Mouse (Mus musculus) lung, postnatal 4 days (tissue): ENCODE measurements at regions not wholly inside any gene's neighbourhood (a gene's known extent, or its start where the extent isn't known, plus 50 kb on each side); places are given as distances from the start of the nearest gene placed in this dataset.

Source experiments
- DNase-seq, 2 experiments: peaks; one replicate each; pipeline ENCODE4 v3.0.0; 2021

- no peak for DNase-seq
These were observed 1935.3 kb upstream of the Lrrc6 start for GRCm38 (mm10) chr15:68435961-68436360.

- DNase-seq = no peak
These were observed 1930.5 kb upstream of the Lrrc6 start for GRCm38 (mm10) chr15:68431251-68431650.

DNA sequence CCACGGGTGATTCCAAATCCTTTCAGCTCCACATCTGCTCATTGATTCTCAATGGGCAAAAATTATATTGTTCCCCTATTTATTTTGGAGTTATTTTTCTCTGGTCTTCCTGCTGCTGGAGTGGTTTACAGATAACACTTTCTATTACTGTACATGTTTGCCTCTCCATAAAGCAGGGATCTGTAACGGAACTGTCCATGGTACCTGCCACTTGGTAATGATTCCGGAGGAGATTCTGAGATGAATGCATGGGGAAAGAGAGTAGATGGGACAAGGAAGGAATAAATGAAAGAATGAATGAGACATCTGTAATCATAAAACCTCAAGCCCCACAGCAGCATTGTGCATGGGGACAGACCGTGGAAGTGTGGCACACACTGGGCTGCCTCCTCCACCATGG lies 1929.8 kb upstream of the Lrrc6 start:
- DNase-seq = peak in 1 of 2 experiments; percentile 11

- peak in 1 of 2 experiments; percentile 42 for DNase-seq
These were observed 1927.9 kb upstream of the Lrrc6 start for GRCm38 (mm10) chr15:68428444-68429228.

GRCm38 (mm10) chr15:68417142-68417541 lies 1916.4 kb upstream of the Lrrc6 start:
- no peak for DNase-seq

DNA sequence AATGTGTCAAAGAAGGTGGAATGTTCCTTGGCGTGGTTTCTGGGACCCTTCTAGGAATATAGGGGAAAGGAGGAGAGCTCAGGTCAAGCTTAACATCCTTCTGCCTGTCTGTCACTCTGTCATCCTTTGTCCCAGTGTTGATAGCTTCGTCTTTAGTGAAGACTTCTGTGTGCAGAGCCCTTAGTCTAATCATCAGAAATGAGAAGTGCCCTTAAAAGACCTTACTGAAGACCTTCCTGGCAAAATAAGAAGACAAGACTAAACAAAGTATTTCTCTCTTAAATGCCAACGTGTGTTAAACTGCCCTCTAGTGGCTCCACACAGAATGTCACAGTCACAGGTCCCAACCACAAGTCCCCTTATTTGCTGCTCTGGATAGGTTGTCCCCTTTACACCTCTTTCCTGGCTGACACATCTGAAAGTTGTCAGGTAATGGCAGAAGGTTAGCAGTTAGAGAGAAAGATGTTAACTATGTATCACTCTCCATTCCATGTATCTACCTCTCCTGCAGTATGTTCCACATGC lies 1914.8 kb upstream of the Lrrc6 start:
- DNase-seq = peak in 1 of 2 experiments; percentile 51

DNA sequence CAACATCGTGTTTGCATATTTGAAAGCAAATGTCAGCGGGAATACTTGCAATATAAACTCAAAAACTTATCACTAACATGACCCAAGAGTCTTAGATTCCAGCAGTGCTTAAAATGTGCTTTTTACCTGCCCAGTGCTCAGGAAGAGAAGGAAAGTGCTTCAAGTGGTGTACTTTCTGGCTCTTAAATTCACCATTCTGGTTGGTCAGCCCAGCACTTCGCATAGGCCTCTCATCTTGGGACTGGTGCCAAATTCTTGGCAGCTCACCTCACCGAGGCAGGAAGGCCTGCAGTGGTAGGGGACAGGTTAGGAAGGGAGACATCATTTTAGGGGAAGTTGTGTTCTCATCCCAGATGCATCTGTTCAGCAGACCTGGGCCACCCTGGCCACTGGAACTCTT lies 1913.3 kb upstream of the Lrrc6 start:
- DNase-seq = peak; percentile 51 to 69

- DNase-seq = no peak
These were observed 1912.0 kb upstream of the Lrrc6 start for GRCm38 (mm10) chr15:68412697-68413096.

- no peak for DNase-seq
These were observed 1911.4 kb upstream of the Lrrc6 start for GRCm38 (mm10) chr15:68412156-68412555.

- DNase-seq = no peak
These were observed 1902.9 kb upstream of the Lrrc6 start for GRCm38 (mm10) chr15:68403554-68404070.

DNA sequence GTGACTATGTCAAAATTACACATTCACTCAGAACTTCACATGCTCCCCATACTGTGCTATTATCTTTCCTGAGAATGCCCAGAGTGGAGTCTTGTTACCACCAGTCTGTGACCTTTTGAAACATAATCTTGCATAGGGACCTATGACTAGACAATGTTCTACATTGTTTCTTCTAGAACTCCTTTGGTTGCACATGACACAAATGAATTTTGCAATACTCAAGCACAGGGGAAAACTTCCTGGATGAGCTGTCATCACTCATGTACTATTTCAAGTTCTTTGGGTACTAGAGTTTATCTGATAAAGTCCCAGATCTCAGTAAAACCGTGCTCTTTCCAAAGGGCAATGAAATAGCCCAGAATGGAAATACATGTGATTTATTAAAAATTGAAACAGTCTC lies 1901.0 kb upstream of the Lrrc6 start:
- no peak for DNase-seq

DNA sequence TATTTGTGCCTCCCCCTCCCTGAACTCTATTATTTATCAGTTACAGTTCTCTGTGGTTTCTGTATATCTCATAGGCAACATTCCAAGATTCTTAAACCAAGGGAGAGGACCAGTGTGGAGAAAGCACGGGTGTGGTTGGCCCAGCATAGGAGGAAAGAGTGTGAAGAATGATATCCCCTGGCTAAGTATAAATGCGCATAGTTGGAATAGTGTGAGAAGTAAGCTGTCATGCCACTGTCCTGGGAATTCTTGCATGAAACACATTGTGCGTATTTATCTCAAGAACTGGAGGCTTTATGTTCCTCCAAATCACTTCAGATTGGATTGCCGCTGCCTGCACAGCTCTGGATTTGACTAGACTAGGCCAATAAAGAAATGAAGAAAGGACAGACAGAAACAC lies 1900.3 kb upstream of the Lrrc6 start:
- no peak for DNase-seq

DNA sequence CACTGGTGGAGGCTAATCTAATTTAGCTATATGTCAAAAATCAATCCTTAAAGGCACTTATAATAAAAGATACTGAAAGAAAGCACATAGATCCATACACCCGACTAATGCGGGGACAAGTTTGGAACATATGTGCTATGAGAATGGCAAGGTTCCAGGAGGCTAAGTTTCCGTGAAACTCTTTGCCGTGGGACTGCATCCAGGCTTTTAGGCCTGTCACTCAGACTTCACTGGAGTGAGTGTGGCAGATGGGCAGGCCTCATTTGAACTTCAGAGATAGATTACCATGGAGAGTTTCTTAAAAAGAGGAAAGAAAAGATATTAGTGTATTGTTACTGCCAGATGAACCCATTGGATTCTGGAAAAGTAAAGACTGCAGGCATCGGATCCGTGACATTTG lies 1895.9 kb upstream of the Lrrc6 start:
- no peak for DNase-seq

DNA sequence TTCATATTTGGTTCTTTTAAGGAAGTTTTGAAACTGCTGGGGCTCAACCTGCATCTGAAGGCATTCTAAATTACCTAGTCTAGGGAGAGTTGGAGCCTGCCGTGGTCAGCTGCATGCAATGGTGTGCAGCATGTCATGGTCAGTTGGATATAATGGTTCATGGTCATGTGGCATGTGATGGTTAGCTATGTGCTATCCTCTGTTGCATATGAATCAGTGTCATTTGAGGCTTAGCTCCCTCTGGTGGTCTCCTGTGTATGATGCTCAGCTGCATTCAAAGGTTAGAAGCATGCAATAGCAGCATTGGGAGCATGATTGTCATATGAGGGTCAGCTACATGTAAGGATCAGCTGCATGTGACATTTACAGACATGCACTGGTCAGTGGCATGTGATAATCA lies 1894.0 kb upstream of the Lrrc6 start:
- peak in 1 of 2 experiments; percentile 25 for DNase-seq

DNA sequence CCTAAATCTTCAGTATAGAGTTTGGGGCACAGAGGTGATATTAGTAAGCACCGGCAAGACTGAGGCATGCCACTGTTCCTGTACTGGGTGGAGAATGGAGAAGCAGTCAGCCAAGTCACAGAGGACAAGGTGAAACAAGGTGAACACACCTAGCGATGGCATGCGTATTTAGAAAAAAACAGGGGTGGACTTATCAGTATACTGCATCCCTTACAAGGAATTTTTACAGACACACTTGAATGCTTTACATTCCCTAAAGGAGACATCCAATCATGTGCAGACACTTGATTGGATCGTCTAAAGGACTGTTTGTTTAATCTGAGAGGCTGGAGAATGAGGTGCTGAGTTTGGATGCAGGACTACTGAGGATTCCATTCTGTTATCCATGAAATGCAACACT lies 1893.4 kb upstream of the Lrrc6 start:
- no peak for DNase-seq

GRCm38 (mm10) chr15:68391737-68392136 lies 1891.0 kb upstream of the Lrrc6 start:
- peak in 1 of 2 experiments; percentile 44 for DNase-seq

DNA sequence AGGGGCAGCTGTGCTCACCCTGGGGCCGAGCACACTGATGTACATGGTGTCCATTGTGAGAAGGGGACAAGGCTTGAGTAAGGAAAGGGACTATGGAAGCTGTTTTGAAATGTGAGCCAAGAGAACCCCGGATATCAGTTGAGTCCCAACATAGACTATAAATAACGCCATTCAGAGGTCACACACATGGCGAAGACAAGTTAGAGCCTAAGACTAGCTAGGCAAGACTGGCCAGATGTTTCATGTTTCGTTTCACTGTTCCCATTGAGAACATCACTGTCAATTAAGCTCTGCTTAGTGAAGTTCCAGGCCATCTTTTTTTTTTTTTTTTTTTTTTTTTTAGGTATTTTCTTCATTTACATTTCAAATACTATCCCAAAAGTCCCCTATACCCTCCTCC lies 1889.1 kb upstream of the Lrrc6 start:
- DNase-seq = no peak

- no peak for DNase-seq
These were observed 1886.8 kb upstream of the Lrrc6 start for GRCm38 (mm10) chr15:68387349-68388065.

- no peak for DNase-seq
These were observed 1884.0 kb upstream of the Lrrc6 start for GRCm38 (mm10) chr15:68384571-68385335.

- no peak for DNase-seq
These were observed 1874.5 kb upstream of the Lrrc6 start for GRCm38 (mm10) chr15:68375166-68375565.

DNA sequence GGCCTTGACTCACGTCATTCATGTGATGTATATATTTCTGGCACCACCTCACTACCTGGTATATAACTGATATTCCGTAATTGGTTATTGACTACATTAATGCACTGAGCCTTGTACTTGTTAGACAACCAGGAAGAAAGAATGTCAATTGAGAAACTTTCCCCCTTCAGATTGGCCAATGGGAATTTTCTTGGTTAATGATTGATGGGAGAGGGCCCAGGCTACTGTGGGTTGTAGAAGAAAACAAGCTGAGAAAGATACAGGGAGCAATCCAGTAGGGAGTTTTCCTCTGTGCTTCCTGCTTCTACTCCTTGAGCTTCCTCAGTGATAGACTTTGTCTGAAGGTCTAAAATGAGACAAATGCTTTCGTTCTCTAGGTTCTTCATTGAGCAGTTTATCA lies 1866.1 kb upstream of the Lrrc6 start:
- no peak for DNase-seq

DNA sequence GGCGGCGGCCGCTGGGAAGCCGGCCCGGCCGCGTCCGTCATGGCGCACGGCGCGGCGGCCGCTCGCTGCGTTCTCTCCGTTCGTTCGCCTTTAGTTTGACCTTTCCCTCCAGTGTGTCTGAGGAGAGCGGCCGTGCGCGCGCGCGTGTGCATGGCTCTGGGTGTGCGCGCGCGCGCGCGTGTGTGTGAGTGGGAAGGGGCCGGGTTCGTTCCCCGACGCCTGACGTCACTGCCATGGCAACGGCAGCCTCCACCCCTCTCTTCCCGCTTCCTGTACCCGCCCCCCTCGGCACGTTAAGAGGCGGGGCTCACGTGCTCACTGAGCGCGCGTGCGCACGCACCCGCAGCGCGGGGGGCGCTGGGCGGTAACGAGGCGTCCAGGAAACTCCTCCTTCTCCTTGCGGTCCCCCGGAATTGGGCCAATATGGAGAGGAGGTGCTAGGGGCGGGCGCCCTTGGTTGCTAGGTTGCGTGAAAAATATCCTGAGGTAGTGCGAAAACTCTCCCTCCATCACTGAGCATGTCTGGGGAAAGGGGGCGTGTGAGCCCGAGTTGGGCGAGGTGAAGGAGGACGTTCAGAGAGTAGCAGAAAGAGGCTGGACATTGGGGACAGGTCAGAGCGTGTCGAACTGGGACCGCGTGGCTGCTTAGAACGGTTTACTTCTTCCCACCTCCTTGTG lies 1862.5 kb upstream of the Lrrc6 start:
- peak; percentile 99 for DNase-seq
